Mouse (Mus musculus) c-Kit-positive CD71-positive TER-119-negative erythroid progenitor cells, embryonic 14.5 days (primary cell): ENCODE results near the gene Magi2.

Experiments used
- DNase-seq: peaks from one replicate; pipeline ENCODE4 v3.0.0-alpha.2; 2013; ENCODE audit warnings: low read depth

The Magi2 gene

GRCm38 (mm10) chr5:20667601-20668000, 1440.8 kb downstream of the Magi2 start:
- no peak for DNase-seq

DNA sequence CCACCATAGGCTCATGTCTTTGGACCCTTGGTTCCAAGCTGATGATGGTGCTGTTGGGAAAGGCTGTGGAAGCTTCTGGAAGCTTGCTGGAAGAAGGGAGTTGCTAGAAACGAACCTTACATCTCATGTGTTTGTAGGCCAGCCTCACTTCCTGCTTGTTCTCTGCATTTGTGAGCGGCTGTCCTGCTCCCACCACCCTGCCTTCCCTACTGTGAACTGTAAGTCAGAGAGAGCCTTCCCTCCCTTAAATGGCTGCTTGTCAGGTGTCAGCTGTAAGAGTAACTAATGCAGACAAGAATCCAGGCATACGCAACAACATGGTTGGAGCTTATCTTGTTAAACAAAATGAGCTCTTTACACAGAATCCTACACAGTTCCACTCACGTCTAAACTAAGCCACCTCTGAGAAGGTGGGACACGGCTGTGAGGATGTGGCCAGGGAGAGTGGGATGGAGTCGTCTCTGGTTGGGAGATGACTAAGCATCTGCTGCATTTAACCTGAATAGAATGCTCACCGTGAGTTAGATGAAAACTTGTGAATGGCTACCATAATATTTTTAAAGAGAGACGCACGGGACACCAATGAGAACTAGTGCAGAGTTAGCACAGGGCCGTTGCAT, 1442.0 kb downstream of the Magi2 start:
- no peak for DNase-seq

- no peak for DNase-seq
These were observed 1442.6 kb downstream of the Magi2 start for GRCm38 (mm10) chr5:20669456-20669855.

DNA sequence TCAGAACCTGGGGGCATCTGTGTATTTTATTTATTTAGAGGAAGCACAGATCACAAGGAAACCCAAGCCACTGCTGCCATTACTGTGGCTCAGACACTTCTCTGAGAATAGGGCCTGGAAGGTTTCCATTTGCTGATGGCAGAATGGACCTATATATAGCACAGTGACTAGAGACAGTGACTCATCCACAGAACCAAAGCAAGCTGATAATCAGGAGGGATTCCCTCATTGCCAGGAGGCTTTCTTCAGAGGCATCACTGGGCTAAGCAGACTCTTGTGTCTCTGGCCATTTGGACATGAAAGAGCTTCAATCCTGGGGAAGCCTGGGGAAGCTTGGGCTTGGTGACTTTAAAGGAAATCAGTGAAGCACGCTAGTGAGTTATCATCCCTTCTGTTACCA, 1445.0 kb downstream of the Magi2 start:
- no peak for DNase-seq

DNA sequence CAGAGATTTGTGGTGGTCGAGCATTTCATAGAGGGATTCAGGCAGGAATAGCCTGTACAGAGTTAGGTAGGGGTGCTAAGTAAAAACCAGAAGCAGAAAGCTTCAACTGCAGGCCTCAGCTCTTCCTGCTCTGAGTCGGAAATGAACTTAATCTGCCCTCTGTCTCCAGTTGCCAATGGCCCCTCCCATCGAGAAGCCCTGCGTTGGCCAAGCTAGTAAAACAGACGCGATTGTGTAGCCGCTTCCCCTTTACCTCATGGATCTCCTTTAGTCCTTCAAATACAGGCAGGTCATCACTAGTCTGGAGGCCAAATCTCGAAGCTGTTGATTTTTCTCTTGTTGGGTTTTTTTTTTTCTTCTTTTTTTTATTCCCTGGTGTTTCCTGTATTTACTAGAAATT, 1447.7 kb downstream of the Magi2 start:
- DNase-seq, result no peak

GRCm38 (mm10) chr5:20675163-20675665, 1448.4 kb downstream of the Magi2 start:
- DNase-seq, result no peak

GRCm38 (mm10) chr5:20676193-20676871, 1449.5 kb downstream of the Magi2 start:
- no peak for DNase-seq

DNA sequence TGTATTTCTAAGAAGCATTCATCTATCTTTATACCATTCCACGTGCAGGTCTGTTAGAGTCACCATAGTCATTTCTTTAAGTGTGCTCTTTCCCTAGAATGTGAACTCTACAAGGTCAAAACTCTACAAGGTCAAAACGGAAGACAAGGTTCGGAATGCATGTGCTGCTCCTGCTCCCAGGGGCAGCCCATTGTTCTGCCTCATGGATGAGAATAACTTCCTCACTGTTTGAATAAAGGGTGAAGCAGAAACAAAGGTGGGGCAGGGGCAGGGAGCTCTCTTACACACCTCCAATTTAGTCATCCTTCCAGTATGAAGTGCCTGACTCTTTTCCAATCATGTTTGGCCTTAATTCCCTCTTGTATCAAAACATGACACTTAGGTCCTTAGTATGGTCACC, 1450.4 kb downstream of the Magi2 start:
- no peak for DNase-seq

DNA sequence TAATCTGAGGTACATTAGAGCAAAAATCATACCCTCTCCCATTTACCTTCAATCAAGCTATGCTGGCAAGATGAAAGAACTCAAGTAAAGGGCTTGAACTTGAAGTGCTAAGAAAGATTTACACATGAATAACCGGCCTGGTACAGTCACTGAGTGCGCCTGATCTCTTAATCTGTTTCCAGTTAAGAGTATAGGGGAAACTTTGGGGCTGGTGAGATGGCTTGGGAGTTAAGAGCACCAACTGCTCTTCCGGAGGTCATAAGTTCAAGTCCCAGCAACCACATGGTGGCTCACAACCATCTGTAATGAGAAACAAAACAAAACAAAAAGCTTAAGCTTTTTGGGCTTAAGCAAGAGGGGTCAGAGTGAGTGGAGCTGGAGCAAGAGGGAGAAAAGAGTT, 1451.7 kb downstream of the Magi2 start:
- no peak for DNase-seq

DNA sequence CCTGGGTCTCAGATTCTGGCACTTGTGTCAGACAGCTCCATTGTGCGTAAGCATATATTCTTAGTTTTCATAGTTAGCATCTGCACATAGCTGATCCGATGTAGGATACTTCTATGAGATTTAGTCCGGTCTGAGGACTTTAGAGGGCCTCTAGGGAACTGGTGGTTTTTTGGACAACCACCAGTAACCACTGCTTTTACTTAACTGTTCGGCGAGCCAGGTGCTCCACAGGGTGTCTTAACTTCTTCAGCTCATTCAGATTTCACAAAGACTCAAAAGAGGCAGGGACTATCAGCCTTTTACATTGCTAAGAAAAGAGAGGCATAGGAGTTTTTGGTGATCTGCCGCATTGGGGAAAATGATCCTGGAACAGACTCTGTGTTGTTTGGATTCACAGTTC, 1453.1 kb downstream of the Magi2 start:
- no peak for DNase-seq

DNA sequence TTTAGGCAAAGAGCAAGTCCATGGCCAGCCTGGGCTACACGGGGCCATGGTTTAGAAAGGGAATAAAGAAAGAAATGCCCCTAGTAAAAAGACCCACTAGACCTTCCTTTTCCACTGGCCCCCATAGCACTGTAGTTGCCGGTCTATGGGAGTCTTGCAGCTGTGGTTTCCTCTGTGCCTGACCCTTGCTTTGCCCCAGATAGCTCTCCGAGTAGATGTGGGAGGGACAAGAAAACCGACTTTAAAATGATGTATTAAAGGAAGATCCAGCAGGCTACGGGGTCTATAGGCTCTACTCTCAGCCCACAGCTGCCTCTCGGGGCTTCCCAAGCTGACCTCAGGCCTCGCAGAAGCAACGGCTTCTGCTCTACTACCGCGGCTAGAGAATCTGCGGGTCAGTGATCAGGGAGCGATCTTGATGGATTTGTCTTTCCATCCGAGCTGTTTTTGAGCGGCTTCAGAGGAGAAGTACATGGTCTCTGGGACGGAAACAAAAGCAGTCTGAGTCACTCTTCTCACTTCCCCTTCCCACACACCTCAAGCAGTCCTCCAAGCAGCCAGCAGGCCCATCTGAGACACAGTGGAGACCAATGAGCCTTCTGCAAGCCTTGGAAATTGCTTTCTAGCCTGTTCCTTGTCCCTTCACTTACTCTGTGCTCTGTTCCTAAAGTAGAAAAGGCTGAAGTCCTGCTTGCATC, 1454.1 kb downstream of the Magi2 start:
- DNase-seq, result no peak

DNA sequence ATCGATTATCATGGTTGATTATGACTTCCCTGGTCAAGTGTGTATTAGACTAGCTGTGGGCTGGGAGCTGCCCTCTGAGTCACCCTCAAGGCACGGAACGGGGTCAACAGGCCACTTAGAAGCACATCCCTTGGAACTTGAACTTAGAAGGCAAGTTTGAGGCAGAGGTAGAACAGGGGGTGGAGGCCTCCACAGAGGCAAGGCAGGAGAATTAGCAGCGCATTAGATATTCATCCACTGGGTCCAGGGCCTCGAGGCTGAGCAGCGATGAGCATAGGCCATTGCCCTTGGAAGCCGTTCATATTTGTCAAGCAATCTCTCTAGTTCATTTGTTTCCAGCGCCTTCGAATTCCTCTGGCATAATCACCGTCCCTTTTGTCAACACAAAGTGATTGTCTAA, 1454.8 kb downstream of the Magi2 start:
- DNase-seq, result no peak

DNA sequence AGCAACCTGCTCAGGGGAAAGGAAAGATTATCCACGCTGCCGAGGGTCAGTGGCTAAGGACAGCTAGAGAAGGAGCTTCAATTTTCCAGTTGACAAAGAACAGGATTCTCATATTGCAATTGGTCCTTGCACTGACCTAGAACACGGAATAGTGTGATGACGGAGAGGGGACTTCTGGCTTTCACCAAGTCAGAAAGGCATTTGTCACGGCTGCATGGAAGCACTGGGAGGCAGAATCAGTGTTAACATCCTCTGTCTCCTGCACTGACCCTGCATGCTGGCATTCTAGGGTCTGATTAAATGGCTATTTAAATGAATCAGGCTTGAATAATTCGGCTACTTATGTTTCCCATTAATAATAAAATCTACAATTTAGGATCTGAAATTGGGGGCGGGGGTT, 1455.4 kb downstream of the Magi2 start:
- DNase-seq, result no peak

DNA sequence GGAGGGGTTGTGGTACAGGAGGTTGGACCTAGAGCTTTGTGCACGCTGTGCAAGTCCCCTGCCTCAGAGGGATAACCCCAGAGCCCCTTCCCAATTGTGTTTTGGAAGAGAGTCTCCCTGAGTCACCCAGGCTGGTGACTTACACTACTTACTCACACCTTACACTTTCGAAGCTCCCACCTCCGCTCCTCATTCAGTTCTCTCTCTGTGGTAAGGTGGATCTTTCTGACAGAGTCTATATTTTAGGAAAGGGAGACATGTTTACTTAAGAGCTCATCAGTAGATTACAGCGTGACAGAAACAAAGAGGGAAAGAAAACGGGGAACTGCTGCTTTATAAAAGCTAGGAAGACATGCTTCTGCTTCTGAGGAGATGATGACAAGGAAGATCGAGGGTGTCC, 1457.3 kb downstream of the Magi2 start:
- DNase-seq, result no peak

DNA sequence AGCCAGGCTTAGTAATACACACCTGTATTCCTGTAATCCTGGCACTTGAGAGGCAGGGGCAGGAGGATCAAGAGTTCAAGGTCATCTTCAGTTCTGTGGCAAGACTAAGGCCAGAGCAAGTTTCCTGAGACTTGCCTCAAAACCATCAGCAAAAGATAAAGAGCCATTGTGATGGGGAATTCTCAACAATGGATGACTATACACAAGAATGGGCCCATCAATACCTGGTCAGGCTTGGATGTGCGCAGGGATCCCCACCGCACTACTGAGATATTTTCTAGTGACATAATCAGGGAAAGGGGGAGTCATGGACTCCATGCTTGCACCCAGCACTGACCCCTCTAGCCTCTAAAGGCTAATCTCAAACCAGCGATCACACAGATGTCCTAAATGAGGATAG, 1465.4 kb downstream of the Magi2 start:
- DNase-seq, result no peak

- no peak for DNase-seq
These were observed 1472.3 kb downstream of the Magi2 start for GRCm38 (mm10) chr5:20699116-20699515.

DNA sequence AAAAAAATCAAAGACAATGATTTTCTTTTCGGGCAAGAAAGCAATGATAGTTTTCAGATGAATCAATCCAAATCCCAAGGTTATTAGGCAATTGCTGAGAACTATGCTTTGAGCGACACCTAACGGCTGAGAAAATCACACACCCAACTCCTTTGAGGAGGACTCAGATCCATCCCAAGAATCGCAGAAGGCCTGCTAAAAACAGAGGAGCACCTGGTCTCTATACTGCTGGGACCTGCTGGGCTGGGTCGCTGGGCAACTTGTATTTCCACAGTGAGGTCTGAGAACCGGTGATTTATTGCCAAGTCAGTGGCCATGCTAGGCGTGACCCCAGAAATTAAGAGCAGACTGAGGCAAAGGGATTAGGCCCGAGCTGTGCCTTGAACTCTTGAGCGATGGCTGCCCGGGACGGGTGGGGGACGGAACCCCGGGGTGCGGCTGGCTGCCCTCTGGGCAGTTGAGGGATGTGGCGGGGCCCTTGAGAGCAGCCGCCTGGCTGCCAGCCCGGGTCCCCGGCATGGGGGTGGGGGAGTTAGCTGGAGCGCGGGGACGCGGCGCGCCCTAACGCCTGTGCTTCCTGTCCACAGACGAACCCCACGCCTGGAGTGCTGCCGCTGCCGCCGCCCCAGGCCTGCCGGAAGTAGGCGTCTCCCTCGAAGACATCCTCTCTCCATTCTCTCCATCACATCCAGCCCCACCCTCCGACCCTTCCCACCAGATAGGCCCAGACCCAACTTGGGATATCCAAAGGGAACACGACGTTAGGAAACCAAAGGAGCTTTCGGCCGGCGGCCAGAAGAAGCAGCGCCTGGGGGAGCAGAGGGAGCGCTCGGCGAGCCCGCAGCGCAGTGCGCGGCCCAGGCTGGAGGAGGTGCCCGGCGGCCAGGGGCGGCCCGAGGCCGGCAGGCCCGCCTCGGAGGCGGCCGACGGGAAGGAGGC, 1474.9 kb downstream of the Magi2 start:
- DNase-seq, result peak; percentile 40

DNA sequence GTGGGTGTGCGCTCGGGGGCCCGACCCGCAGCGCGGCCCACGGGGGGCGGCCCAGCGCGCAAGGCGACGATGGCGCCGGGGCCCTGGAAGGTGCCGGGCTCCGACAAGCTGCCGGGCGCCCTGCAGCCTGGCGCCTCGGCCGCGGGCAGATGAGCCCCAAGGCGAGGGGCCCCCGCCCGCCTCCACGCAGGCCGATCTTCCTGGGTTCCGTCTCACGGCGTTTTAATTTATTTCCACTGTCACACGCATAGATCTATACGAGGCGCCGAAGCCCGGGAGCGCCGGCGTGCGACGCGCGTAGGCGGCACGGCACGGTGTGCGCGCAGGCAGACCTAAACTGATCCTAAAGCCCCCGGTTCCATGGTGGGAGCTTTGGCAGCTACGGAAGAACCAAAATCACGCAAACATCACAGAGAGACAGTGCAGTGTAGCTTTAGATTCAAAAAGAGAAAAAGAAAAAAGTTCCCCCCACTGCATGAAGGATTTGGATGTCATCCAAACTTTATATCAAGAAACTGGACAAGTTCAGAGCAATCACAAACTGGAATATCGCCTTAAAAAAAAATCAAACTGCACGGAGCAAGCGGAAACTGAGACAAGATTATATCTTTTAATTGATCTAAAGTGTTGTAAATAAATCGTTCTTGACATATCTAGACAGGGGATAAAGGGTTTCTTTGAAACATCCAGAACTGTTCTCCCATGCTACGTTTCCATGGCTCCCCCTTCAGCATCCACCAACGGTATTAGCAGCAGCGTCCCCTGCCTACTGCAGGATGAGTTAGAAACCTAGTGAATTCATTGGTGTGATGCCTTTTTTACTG, 1475.9 kb downstream of the Magi2 start:
- no peak for DNase-seq

DNA sequence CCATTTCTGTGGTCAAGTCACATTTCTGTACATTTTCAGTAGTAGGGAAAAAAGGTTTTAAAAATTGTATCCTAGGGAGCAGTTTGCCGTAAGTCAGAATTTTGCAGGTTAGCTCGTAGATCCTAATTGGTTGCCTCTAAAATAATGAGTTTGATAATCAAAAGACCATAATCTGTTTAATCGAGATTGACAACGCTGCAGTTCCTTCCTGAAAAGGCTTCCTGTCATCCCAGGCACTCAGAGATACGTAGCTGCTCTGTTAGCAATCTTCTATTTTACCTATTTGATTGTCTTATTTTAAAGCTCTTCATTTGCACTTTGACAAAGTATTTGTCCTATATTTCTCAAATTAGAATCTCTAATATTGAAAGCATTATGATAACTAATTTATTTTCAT, 1476.5 kb downstream of the Magi2 start:
- DNase-seq, result no peak

- no peak for DNase-seq
These were observed 1477.2 kb downstream of the Magi2 start for GRCm38 (mm10) chr5:20703971-20704575.

- DNase-seq, result no peak
These were observed 1478.0 kb downstream of the Magi2 start for GRCm38 (mm10) chr5:20704886-20705285.
